Comparison of ENCODE assay signal across 10 mouse cellular contexts in the genomic region with DNA sequence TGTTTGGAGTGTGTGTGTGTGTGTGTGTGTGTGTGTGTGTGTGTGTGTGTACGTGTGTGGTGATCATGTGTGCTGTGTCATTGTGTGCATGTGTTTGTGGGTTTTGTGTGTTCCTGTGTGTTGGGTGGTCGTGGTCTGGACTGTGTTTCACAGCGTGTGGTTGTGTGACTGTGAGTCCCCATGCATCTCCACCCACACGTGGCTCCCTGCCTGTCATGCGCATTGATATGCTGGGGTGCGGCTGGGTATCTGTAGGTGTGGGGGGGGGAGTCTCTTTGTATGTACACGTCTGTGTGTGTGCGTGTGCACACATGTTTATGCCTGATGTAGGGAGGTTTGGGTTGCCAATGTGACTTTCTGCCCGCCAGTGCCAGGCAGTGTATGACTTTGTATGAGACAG. TPM values are rescaled to one million over a fixed set of nuclear protein-coding genes. Genes with fewer than 3 reads are reported as not detected.
DNase-seq lines count a peak whose midpoint lies in the region; ATAC-seq and TF ChIP-seq lines count a peak whose summit lies in the region.
"Had no signal": no experiment of that assay in that cellular context is flagged by ENCODE, and none has a peak within 500 bp of the region (broad histone marks: within the 10 kb centered on the region; RNA-seq: fewer than 3 reads in every experiment).

No protein-coding gene starts in this region.

- H3K79me2 ChIP-seq in heart, adult 2 months (replicated peaks; ENCODE audit: control insufficient read depth, insufficient read depth, low read length), result peaks cover 9% of the 10 kb centered on the region

- H3K4me3 ChIP-seq in heart, adult 2 months, result no peak overlapping the region
- H3K4me3 ChIP-seq in neural tube, embryonic 13.5 days, result no peak overlapping the region
- H3K4me3 ChIP-seq in forebrain, embryonic 15.5 days, result peak overlapping the region; percentile 8; the same call in 1 of the 2 replicates
- no peak overlapping the region for H3K4me3 ChIP-seq in neural tube, embryonic 15.5 days (replicated peaks)
- H3K4me3 ChIP-seq: megakaryocyte, embryonic 14.5 days had no signal

- no peaks in the 10 kb centered on the region for H3K27me3 ChIP-seq in heart, adult 2 months (ENCODE audit: control insufficient read depth, insufficient read depth, low read length)
- H3K27me3 ChIP-seq in neural tube, embryonic 13.5 days, result peaks cover 100% of the 10 kb centered on the region
- H3K27me3 ChIP-seq in forebrain, embryonic 15.5 days, result no peaks in the 10 kb centered on the region
- peaks cover 92% of the 10 kb centered on the region for H3K27me3 ChIP-seq in neural tube, embryonic 15.5 days (replicated peaks)

- H3K36me3 ChIP-seq in heart, adult 2 months (ENCODE audit: control insufficient read depth, insufficient read depth, low read length), result peaks cover 2% of the 10 kb centered on the region; the same call in 1 of the 2 replicates
- H3K36me3 ChIP-seq in neural tube, embryonic 13.5 days, result no peaks in the 10 kb centered on the region
- H3K36me3 ChIP-seq in forebrain, embryonic 15.5 days, result no peaks in the 10 kb centered on the region
- no peaks in the 10 kb centered on the region for H3K36me3 ChIP-seq in neural tube, embryonic 15.5 days

- WGBS in heart, adult 2 months, result 61% methylated on average over 9 of the region's 9 CpGs
- WGBS in neural tube, embryonic 13.5 days, result 83% methylated on average over 9 of the region's 9 CpGs
- 51% methylated on average over 9 of the region's 9 CpGs for WGBS in forebrain, embryonic 15.5 days
- WGBS in neural tube, embryonic 15.5 days, result 77% methylated on average over 9 of the region's 9 CpGs

- H3K4me2 ChIP-seq in neural tube, embryonic 13.5 days, result peak overlapping the region; percentile 21
- peak overlapping the region; percentile 35 for H3K4me2 ChIP-seq in forebrain, embryonic 15.5 days (replicated peaks)
- peak overlapping the region; percentile 36 for H3K4me2 ChIP-seq in neural tube, embryonic 15.5 days

- intact Hi-C loops in heart, adult 2 months (cut with DNase I), result no loop called here

- H3K4me1 ChIP-seq in heart, adult 2 months (ENCODE audit: control insufficient read depth, insufficient read depth, low read length), result peaks cover 44% of the 10 kb centered on the region
- H3K4me1 ChIP-seq in neural tube, embryonic 13.5 days (replicated peaks), result peaks cover 87% of the 10 kb centered on the region
- H3K4me1 ChIP-seq in forebrain, embryonic 15.5 days, result peaks cover 99% of the 10 kb centered on the region
- H3K4me1 ChIP-seq in neural tube, embryonic 15.5 days, result peaks cover 79% of the 10 kb centered on the region

- H3K9ac ChIP-seq in heart, adult 2 months (ENCODE audit: low read depth, low read length), result no peak overlapping the region
- no peak overlapping the region for H3K9ac ChIP-seq in neural tube, embryonic 13.5 days
- H3K9ac ChIP-seq in forebrain, embryonic 15.5 days (replicated peaks), result peak overlapping the region; percentile 34; the same call in 1 of the 2 replicates
- 0 out of 2 replicates have a peak overlapping the region, but pooled peaks have one; percentile 1 for H3K9ac ChIP-seq in neural tube, embryonic 15.5 days (replicated peaks)

- peak in 1 of 2 experiments; percentile 28 for DNase-seq in heart, adult 2 months
- no peak for DNase-seq in heart, postnatal 4 days
- DNase-seq in neural tube, embryonic 10.5 days (ENCODE audit: extremely low spot score, low spot score), result no peak
- DNase-seq: kidney, adult 9 months; thymus, postnatal 36 days had no signal

- no peak for TF ChIP-seq POLR2A in heart, adult 2 months (IDR thresholded peaks at IDR 0.05; ENCODE audit: insufficient read depth, low read depth, low read length)

- no peak for ATAC-seq in neural tube, embryonic 13.5 days (ENCODE audit: low read depth)
- no peak for ATAC-seq in forebrain, embryonic 15.5 days (replicated peaks)
- no peak for ATAC-seq in neural tube, embryonic 15.5 days (ENCODE audit: low FRiP score)
- ATAC-seq in megakaryocyte-erythroid progenitor cell, adult 5-6 weeks (replicated peaks; ENCODE audit: low FRiP score, low TSS enrichment, poor library complexity, severe bottlenecking), result no peak

- TF ChIP-seq CTCF in heart, adult 2 months (IDR thresholded peaks at IDR 0.05), result no peak

- H3K27ac ChIP-seq in heart, adult 2 months, result peak overlapping the region; percentile 86
- H3K27ac ChIP-seq in neural tube, embryonic 13.5 days (replicated peaks), result peak overlapping the region; percentile 91
- peak overlapping the region; percentile 97 for H3K27ac ChIP-seq in forebrain, embryonic 15.5 days (replicated peaks)
- H3K27ac ChIP-seq in neural tube, embryonic 15.5 days (replicated peaks), result peak overlapping the region; percentile 86

- H3K9me3 ChIP-seq in neural tube, embryonic 13.5 days, result no peaks in the 10 kb centered on the region
- H3K9me3 ChIP-seq in forebrain, embryonic 15.5 days, result no peaks in the 10 kb centered on the region
- H3K9me3 ChIP-seq in neural tube, embryonic 15.5 days (replicated peaks), result no peaks in the 10 kb centered on the region
- H3K9me3 ChIP-seq: megakaryocyte, embryonic 14.5 days had no signal

- no peak for TF ChIP-seq EP300 in heart, adult 2 months (IDR thresholded peaks at IDR 0.05; ENCODE audit: insufficient read depth, low read depth, low read length)

RNA-seq across cellular contexts. Expression of gene Nfix, which starts 7.0 kb away (rescaled TPM):
- 100 to 1,000 TPM; 274 to 297 TPM for total RNA-seq in heart, adult 2 months (2021)
- polyA plus RNA-seq in heart, adult 2 months (2012; rRNA removed), result 49.0 and 68.7 TPM in 2 replicates
- total RNA-seq in heart, postnatal 4 days (2021), result 100 to 1,000 TPM; 189 to 211 TPM
- 28.7 and 34.4 TPM in 2 replicates for polyA plus RNA-seq in neural tube, embryonic 13.5 days (2015; fragmentation: Nextera tagmentation; extraction: Ambion mirVana)
- polyA plus RNA-seq in forebrain, embryonic 15.5 days (2015; fragmentation: Nextera tagmentation; extraction: Ambion mirVana), result 413 and 445 TPM in 2 replicates
- 60.3 and 70.5 TPM in 2 replicates for polyA plus RNA-seq in neural tube, embryonic 15.5 days (2015; fragmentation: Nextera tagmentation; extraction: Ambion mirVana)
- 73.4 and 79.7 TPM in 2 replicates for total RNA-seq in megakaryocyte-erythroid progenitor cell, adult 5-6 weeks (2014; fragmentation: Nextera tagmentation)
- total RNA-seq in megakaryocyte-erythroid progenitor cell, adult 5-6 weeks (2017), result 13.3 and 26.0 TPM in 2 replicates

RNA-seq across cellular contexts. Expression of gene Dand5, which starts 29.5 kb away (rescaled TPM):
- total RNA-seq in heart, adult 2 months (2021), result 10 to 100 TPM; 11.2 to 12.3 TPM
- 6.1 and 7.6 TPM in 2 replicates for polyA plus RNA-seq in heart, adult 2 months (2012; rRNA removed)
- 1 to 10 TPM; 3.4 to 3.6 TPM for total RNA-seq in heart, postnatal 4 days (2021)
- polyA plus RNA-seq in neural tube, embryonic 13.5 days (2015; fragmentation: Nextera tagmentation; extraction: Ambion mirVana), result 12.3 and 12.8 TPM in 2 replicates
- 8.1 and 8.9 TPM in 2 replicates for polyA plus RNA-seq in forebrain, embryonic 15.5 days (2015; fragmentation: Nextera tagmentation; extraction: Ambion mirVana)
- 15.7 and 17.2 TPM in 2 replicates for polyA plus RNA-seq in neural tube, embryonic 15.5 days (2015; fragmentation: Nextera tagmentation; extraction: Ambion mirVana)
- 4.7 TPM in 2 replicates for total RNA-seq in megakaryocyte-erythroid progenitor cell, adult 5-6 weeks (2014; fragmentation: Nextera tagmentation)
- total RNA-seq in megakaryocyte-erythroid progenitor cell, adult 5-6 weeks (2017), result 3.5 and 3.7 TPM in 2 replicates

RNA-seq across cellular contexts. Expression of gene Gadd45gip1, which starts 38.2 kb away (rescaled TPM):
- total RNA-seq in heart, adult 2 months (2021), result 10 to 100 TPM; 27.4 to 29.7 TPM
- 13.4 and 21.2 TPM in 2 replicates for polyA plus RNA-seq in heart, adult 2 months (2012; rRNA removed)
- total RNA-seq in heart, postnatal 4 days (2021), result 10 to 100 TPM; 24.2 to 26.2 TPM
- 35.1 and 39.8 TPM in 2 replicates for polyA plus RNA-seq in neural tube, embryonic 13.5 days (2015; fragmentation: Nextera tagmentation; extraction: Ambion mirVana)
- polyA plus RNA-seq in forebrain, embryonic 15.5 days (2015; fragmentation: Nextera tagmentation; extraction: Ambion mirVana), result 36.3 and 39.9 TPM in 2 replicates
- 44.3 and 45.1 TPM in 2 replicates for polyA plus RNA-seq in neural tube, embryonic 15.5 days (2015; fragmentation: Nextera tagmentation; extraction: Ambion mirVana)
- total RNA-seq in megakaryocyte-erythroid progenitor cell, adult 5-6 weeks (2014; fragmentation: Nextera tagmentation), result 28.3 and 31.1 TPM in 2 replicates
- total RNA-seq in megakaryocyte-erythroid progenitor cell, adult 5-6 weeks (2017), result 53.1 and 61.8 TPM in 2 replicates

RNA-seq across cellular contexts. Expression of gene Rad23a, which starts 47.3 kb away (rescaled TPM):
- total RNA-seq in heart, adult 2 months (2021), result 10 to 100 TPM; 85.1 to 87.6 TPM
- polyA plus RNA-seq in heart, adult 2 months (2012; rRNA removed), result 77.3 and 101 TPM in 2 replicates
- total RNA-seq in heart, postnatal 4 days (2021), result 10 to 100 TPM; 90.9 to 91.8 TPM
- 69.9 and 74.2 TPM in 2 replicates for polyA plus RNA-seq in neural tube, embryonic 13.5 days (2015; fragmentation: Nextera tagmentation; extraction: Ambion mirVana)
- 82.1 and 85.1 TPM in 2 replicates for polyA plus RNA-seq in forebrain, embryonic 15.5 days (2015; fragmentation: Nextera tagmentation; extraction: Ambion mirVana)
- 71.3 and 98.0 TPM in 2 replicates for polyA plus RNA-seq in neural tube, embryonic 15.5 days (2015; fragmentation: Nextera tagmentation; extraction: Ambion mirVana)
- total RNA-seq in megakaryocyte-erythroid progenitor cell, adult 5-6 weeks (2014; fragmentation: Nextera tagmentation), result 94.8 and 151 TPM in 2 replicates
- total RNA-seq in megakaryocyte-erythroid progenitor cell, adult 5-6 weeks (2017), result 38.4 and 43.7 TPM in 2 replicates

RNA-seq across cellular contexts. Expression of gene Calr, which starts 53.6 kb away (rescaled TPM):
- 100 to 1,000 TPM; 352 to 416 TPM for total RNA-seq in heart, adult 2 months (2021)
- polyA plus RNA-seq in heart, adult 2 months (2012; rRNA removed), result 154 and 269 TPM in 2 replicates
- total RNA-seq in heart, postnatal 4 days (2021), result 100 to 1,000 TPM; 320 to 358 TPM
- 766 and 971 TPM in 2 replicates for polyA plus RNA-seq in neural tube, embryonic 13.5 days (2015; fragmentation: Nextera tagmentation; extraction: Ambion mirVana)
- 559 and 575 TPM in 2 replicates for polyA plus RNA-seq in forebrain, embryonic 15.5 days (2015; fragmentation: Nextera tagmentation; extraction: Ambion mirVana)
- 730 and 802 TPM in 2 replicates for polyA plus RNA-seq in neural tube, embryonic 15.5 days (2015; fragmentation: Nextera tagmentation; extraction: Ambion mirVana)
- 286 and 320 TPM in 2 replicates for total RNA-seq in megakaryocyte-erythroid progenitor cell, adult 5-6 weeks (2014; fragmentation: Nextera tagmentation)
- 1,361 and 1,527 TPM in 2 replicates for total RNA-seq in megakaryocyte-erythroid progenitor cell, adult 5-6 weeks (2017)

Comparison
In these comparisons a context has a peak if more than half of its experiments do, and no peak if none do; other contexts are left out.
1. H3K9ac ChIP-seq: peak in forebrain, embryonic 15.5 days (single experiment) and neural tube, embryonic 15.5 days (single experiment); none in heart, adult 2 months (single experiment) and neural tube, embryonic 13.5 days (single experiment).
2. Peak in every context shown above with its lines, with median percentiles within 50 percentile points of each other: H3K27ac ChIP-seq and H3K4me2 ChIP-seq.